Mouse (Mus musculus) forebrain, postnatal 0 days (tissue): ENCODE measurements around the gene Trim33. TPM values are rescaled to one million over a fixed set of nuclear protein-coding genes. Genes with fewer than 3 reads are reported as not detected.

Experiments
- ATAC-seq: fragments of 200-750 bp; cut with Nextera tagmentation; 2 replicates; pipeline ENCODE4 v1.8.0; 2017; ENCODE audit warnings: mild to moderate bottlenecking, moderate library complexity
- DNase-seq: peaks from one replicate; pipeline ENCODE4 v3.0.0-alpha.2; 2015
- H3K27ac ChIP-seq: fragments of 300-500 bp; sonication (generic); 2 replicates; pipeline ENCODE4 v1.5.1; 2014; ENCODE audit warnings: low read depth, mild to moderate bottlenecking, antibody characterized with exemption, low read length, moderate library complexity, mixed read lengths
- H3K27me3 ChIP-seq: fragments of 300-500 bp; sonication (generic); 2 replicates; pipeline ENCODE4 v1.6.1; 2014; ENCODE audit warnings: mild to moderate bottlenecking, low read length, mixed read lengths; ENCODE audit not compliant: insufficient read depth
- H3K36me3 ChIP-seq: fragments of 300-500 bp; sonication (generic); 2 replicates; pipeline ENCODE4 v1.6.1; 2014; ENCODE audit warnings: mild to moderate bottlenecking, moderate library complexity; ENCODE audit not compliant: insufficient read depth
- H3K4me1 ChIP-seq: fragments of 300-500 bp; sonication (generic); 2 replicates; pipeline ENCODE4 v1.6.1; 2014; ENCODE audit warnings: antibody characterized with exemption; ENCODE audit not compliant: insufficient read depth
- H3K4me2 ChIP-seq: fragments of 300-500 bp; sonication (generic); 2 replicates; pipeline ENCODE4 v1.6.1; 2014; ENCODE audit warnings: low read depth, mild to moderate bottlenecking, moderate library complexity
- H3K4me3 ChIP-seq: fragments of 300-500 bp; sonication (generic); 2 replicates; pipeline ENCODE4 v1.5.1; 2014; ENCODE audit warnings: low read depth, low read length, mixed read lengths
- H3K9ac ChIP-seq: fragments of 300-500 bp; sonication (generic); 2 replicates; pipeline ENCODE4 v1.6.1; 2014; ENCODE audit warnings: mild to moderate bottlenecking
- H3K9me3 ChIP-seq: fragments of 300-500 bp; sonication (generic); 2 replicates; pipeline ENCODE4 v1.6.1; 2016; ENCODE audit warnings: low read length
- CTCF ChIP-seq: sonication (generic); IDR thresholded peaks from 2 replicates; pipeline ENCODE4 v1.5.1; 2016; ENCODE audit warnings: antibody characterized with exemption, control low read depth, low read depth
- WGBS: fragments of 180-500 bp; shearing (Covaris S2); extraction: QIAGEN DNeasy Blood & Tissue Kit; methylation state at CpG from one replicate; pipeline ENCODE4 v1.1.7; 2014; 5-methylcytosine and 5-hydroxymethylcytosine counted together
- polyA plus RNA-seq: library from polyadenylated mRNA; unstranded; fragments of >200 nt; fragmentation: Nextera tagmentation; extraction: Ambion mirVana; gene quantifications from 2 replicates; pipeline ENCODE4 v1.2.1, GENCODE M21; 2015
- total RNA-seq: library from RNA; depleted of rRNA; stranded (reverse); fragments of >200 nt; gene quantifications from 2 replicates; pipeline ENCODE4 v1.2.3, GENCODE M21; 2014; rRNA removed

Trim33 gene
- total RNA-seq = 49.2 and 65.5 TPM in 2 replicates
- polyA plus RNA-seq = 7.5 and 12.5 TPM in 2 replicates

- TF ChIP-seq CTCF = no peak
- 0 out of 2 replicates have a peak, but pooled peaks cover 6% of the 10 kb centered on the region for H3K36me3 ChIP-seq
- no peaks in the 10 kb centered on the region for H3K9me3 ChIP-seq
- peak within 1 kb of the TSS; percentile 99 for H3K27ac ChIP-seq
- peak within 1 kb of the TSS; percentile 92 for H3K4me3 ChIP-seq
- no peaks in the 10 kb centered on the region for H3K27me3 ChIP-seq
- DNase-seq = peak; percentile 98
- H3K4me2 ChIP-seq = peak within 1 kb of the TSS; percentile 88
- H3K9ac ChIP-seq = peak within 1 kb of the TSS; percentile 98
- peak; percentile 86 for ATAC-seq
- peaks cover 13% of the 10 kb centered on the region for H3K4me1 ChIP-seq
- WGBS = 1% methylated on average over 98 of the region's 136 CpGs
Observed at GRCm38 (mm10) chr3:103279182-103280149, at the start of gene Trim33. Gene Trim33, plus strand, starts transcription at chr3:103279293.

- WGBS = 84% methylated on average over 4 of the region's 4 CpGs
Observed at GRCm38 (mm10) chr3:103232398-103232797, 46.7 kb upstream of the Trim33 start.

GRCm38 (mm10) chr3:103241524-103241923 is 37.6 kb upstream of the Trim33 start:
- ATAC-seq (no peak), DNase-seq (no peak)
- no peak overlapping the region for H3K4me3 ChIP-seq
- H3K4me2 ChIP-seq = no peak overlapping the region
- H3K27me3 ChIP-seq = no peaks in the 10 kb centered on the region
- H3K36me3 ChIP-seq = no peaks in the 10 kb centered on the region
- H3K9me3 ChIP-seq = no peaks in the 10 kb centered on the region
- H3K4me1 ChIP-seq = no peaks in the 10 kb centered on the region
- H3K9ac ChIP-seq = no peak overlapping the region
- TF ChIP-seq CTCF = no peak
- H3K27ac ChIP-seq = no peak overlapping the region
- WGBS = 86% methylated on average over 2 of the region's 2 CpGs

More at GRCm38 (mm10) chr3:103232398-103232797, 46.7 kb upstream of the Trim33 start:
- DNase-seq (no peak), ATAC-seq (no peak)
- H3K27ac ChIP-seq = no peak overlapping the region
- H3K27me3 ChIP-seq = no peaks in the 10 kb centered on the region
- no peaks in the 10 kb centered on the region for H3K4me1 ChIP-seq
- H3K4me2 ChIP-seq = no peak overlapping the region
- H3K9me3 ChIP-seq = peaks cover 10% of the 10 kb centered on the region
- no peak overlapping the region for H3K4me3 ChIP-seq
- no peak; the same call in 1 of the 2 replicates for TF ChIP-seq CTCF
- H3K9ac ChIP-seq = no peak overlapping the region
- no peaks in the 10 kb centered on the region for H3K36me3 ChIP-seq

- no peaks in the 10 kb centered on the region for H3K27me3 ChIP-seq
- H3K9ac ChIP-seq = no peak overlapping the region
- no peak for ATAC-seq
- no peaks in the 10 kb centered on the region for H3K9me3 ChIP-seq
- no peak overlapping the region for H3K27ac ChIP-seq
- TF ChIP-seq CTCF = no peak
- H3K4me2 ChIP-seq = no peak overlapping the region
- DNase-seq = no peak
- 86% methylated on average over 3 of the region's 3 CpGs for WGBS
- H3K4me3 ChIP-seq = no peak overlapping the region
- H3K4me1 ChIP-seq = no peaks in the 10 kb centered on the region
- no peaks in the 10 kb centered on the region for H3K36me3 ChIP-seq
Observed at GRCm38 (mm10) chr3:103242156-103242555, 36.9 kb upstream of the Trim33 start.

GRCm38 (mm10) chr3:103243491-103243890 is 35.6 kb upstream of the Trim33 start:
- Histone ChIP-seq H3K36me3 (no peaks in the 10 kb centered on the region), H3K4me1 (no peaks in the 10 kb centered on the region), H3K9me3 (no peaks in the 10 kb centered on the region), H3K27ac (no peak overlapping the region), H3K9ac (no peak overlapping the region), H3K27me3 (no peaks in the 10 kb centered on the region), H3K4me3 (no peak overlapping the region), H3K4me2 (no peak overlapping the region)
- no peak for ATAC-seq
- 94% methylated on average over 2 of the region's 2 CpGs for WGBS
- no peak for TF ChIP-seq CTCF
- DNase-seq = no peak

- no peaks in the 10 kb centered on the region for H3K9me3 ChIP-seq
- no peak overlapping the region for H3K4me3 ChIP-seq
- 70% methylated on average over 17 of the region's 17 CpGs for WGBS
- ATAC-seq = peak; percentile 83
- H3K36me3 ChIP-seq = no peaks in the 10 kb centered on the region
- no peaks in the 10 kb centered on the region for H3K4me1 ChIP-seq
- H3K27ac ChIP-seq = no peak overlapping the region
- no peak overlapping the region for H3K4me2 ChIP-seq
- no peak for TF ChIP-seq CTCF
- DNase-seq = peak; percentile 38
- no peaks in the 10 kb centered on the region for H3K27me3 ChIP-seq
- H3K9ac ChIP-seq = no peak overlapping the region
Observed at GRCm38 (mm10) chr3:103246627-103247260, 32.3 kb upstream of the Trim33 start.
